Mouse (Mus musculus) midbrain, embryonic 10.5 days (tissue): ENCODE results near the gene Selenoh. TPM values are rescaled to one million over a fixed set of nuclear protein-coding genes. Genes with fewer than 3 reads are reported as not detected.
A peak's percentile ranks its signal among the peaks of the same experiment; 100 is the strongest.

ENCODE experiments used
- DNase-seq: peaks from one replicate; pipeline ENCODE4 v3.0.0-alpha.2; 2017; ENCODE audit warnings: low spot score
- H3K27ac ChIP-seq: fragments of 300-500 bp; sonication (generic); replicated peaks from 2 replicates; pipeline ENCODE4 v1.5.1; 2016; ENCODE audit warnings: mild to moderate bottlenecking
- H3K27me3 ChIP-seq: fragments of 300-500 bp; sonication (generic); 2 replicates; pipeline ENCODE4 v1.6.1; 2016; ENCODE audit warnings: low read depth, mild to moderate bottlenecking; ENCODE audit not compliant: poor library complexity, severe bottlenecking
- H3K36me3 ChIP-seq: fragments of 300-500 bp; sonication (generic); 2 replicates; pipeline ENCODE4 v1.6.1; 2016; ENCODE audit warnings: mild to moderate bottlenecking, moderate library complexity
- H3K4me1 ChIP-seq: fragments of 300-500 bp; sonication (generic); 2 replicates; pipeline ENCODE4 v1.6.1; 2016
- H3K4me3 ChIP-seq: fragments of 300-500 bp; sonication (generic); 2 replicates; pipeline ENCODE4 v1.5.1; 2016; ENCODE audit warnings: mild to moderate bottlenecking, moderate library complexity
- H3K9me3 ChIP-seq: fragments of 300-500 bp; sonication (generic); replicated peaks from 2 replicates; pipeline ENCODE4 v1.6.1; 2016; ENCODE audit warnings: mild to moderate bottlenecking
- WGBS: fragments of 180-500 bp; shearing (Covaris S2); methylation state at CpG from one replicate; pipeline ENCODE4 v1.1.7; 2016; 5-methylcytosine and 5-hydroxymethylcytosine counted together
- polyA plus RNA-seq: library from polyadenylated mRNA; unstranded; fragments of >200 nt; fragmentation: Nextera tagmentation; extraction: Ambion mirVana; gene quantifications from 2 replicates; pipeline ENCODE4 v1.2.1, GENCODE M21; 2016

The Selenoh gene
- polyA plus RNA-seq, 1 experiment from 2014 or later, result 545 TPM

DNA sequence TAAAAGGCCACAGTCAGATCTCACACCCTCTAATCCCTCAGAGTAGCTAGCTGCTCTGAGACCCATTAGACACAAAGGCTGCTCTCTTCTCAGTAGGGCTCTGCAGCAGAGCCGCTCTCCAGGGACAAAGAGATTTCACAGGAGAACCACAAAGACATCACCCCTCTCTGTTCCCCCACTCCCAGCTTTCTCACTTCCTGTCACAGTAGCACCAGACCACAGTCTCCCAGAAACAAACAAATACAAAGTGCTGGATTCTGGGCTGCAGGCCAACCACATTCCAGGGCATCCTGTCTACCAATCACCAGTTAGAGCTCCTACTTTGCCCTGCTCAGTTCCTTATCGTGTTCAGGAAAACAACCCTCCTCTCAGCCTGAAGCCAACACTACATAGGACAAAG, 35.0 kb downstream of the Selenoh start:
- Histone ChIP-seq H3K27me3 (no peaks in the 10 kb centered on the region), H3K27ac (peak overlapping the region; percentile 83), H3K4me3 (peak overlapping the region; percentile 29; the same call in 1 of the 2 replicates), H3K9me3 (no peaks in the 10 kb centered on the region), H3K36me3 (0 out of 2 replicates have a peak, but pooled peaks cover 7% of the 10 kb centered on the region), H3K4me1 (peaks cover 64% of the 10 kb centered on the region)
- 3% methylated on average over 2 of the region's 2 CpGs for WGBS
- peak; percentile 66 for DNase-seq

DNA sequence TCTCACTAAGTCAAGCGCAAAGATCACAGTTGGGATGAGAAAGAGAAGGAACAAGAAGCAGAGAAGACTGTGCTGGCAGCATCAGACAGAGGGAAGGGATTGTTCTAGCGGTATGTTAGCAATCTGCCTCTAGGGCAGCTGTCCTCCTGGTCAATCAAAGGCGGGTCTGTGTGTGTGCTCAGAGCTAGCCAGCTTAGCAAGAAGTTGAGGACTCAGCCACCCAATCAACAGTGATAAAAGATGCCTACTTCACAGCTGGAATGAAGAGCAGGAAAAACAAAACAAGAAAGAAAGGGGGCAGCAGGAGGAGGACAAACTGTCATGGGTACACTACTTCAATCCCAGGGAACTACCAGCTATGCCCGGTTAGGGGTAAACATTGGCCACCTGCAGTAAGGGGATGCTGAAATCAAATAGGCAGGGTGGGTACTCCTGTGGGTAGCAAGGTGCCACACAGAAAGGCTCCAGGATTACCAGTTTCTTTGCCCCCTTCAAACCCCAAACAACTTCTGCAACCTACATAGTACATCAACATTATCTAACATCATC, 35.6 kb downstream of the Selenoh start:
- Histone ChIP-seq H3K9me3 (no peaks in the 10 kb centered on the region), H3K27ac (peak overlapping the region; percentile 83), H3K4me3 (peak overlapping the region; percentile 29; the same call in 1 of the 2 replicates), H3K4me1 (peaks cover 64% of the 10 kb centered on the region), H3K27me3 (no peaks in the 10 kb centered on the region), H3K36me3 (0 out of 2 replicates have a peak, but pooled peaks cover 6% of the 10 kb centered on the region)
- DNase-seq, result no peak
- WGBS, result 23% methylated on average over 4 of the region's 4 CpGs

DNA sequence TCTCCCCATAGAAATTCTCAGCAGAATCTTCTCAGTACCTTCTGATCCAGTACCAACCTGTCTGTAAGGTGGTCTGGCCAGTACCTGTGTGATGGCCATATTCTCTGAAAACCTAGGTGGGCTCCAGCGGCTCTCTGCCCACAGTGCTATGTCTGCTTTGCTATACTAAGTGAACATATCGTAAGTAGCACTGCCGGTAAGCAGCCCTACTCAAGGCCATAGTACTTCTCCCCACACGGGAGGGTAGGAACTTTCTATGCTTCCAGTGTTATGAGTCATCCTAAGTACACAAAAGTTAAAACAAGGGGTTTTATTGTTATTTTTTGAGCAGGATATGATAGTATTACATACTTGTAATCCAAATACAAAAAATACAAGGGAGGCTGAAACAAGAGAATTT, 36.6 kb downstream of the Selenoh start:
- Histone ChIP-seq H3K27ac (peak overlapping the region; percentile 83), H3K9me3 (no peaks in the 10 kb centered on the region), H3K36me3 (0 out of 2 replicates have a peak, but pooled peaks cover 10% of the 10 kb centered on the region), H3K4me1 (peaks cover 61% of the 10 kb centered on the region), H3K4me3 (no peak overlapping the region), H3K27me3 (no peaks in the 10 kb centered on the region)
- 86% methylated on average over 4 of the region's 4 CpGs for WGBS
- DNase-seq, result no peak

DNA sequence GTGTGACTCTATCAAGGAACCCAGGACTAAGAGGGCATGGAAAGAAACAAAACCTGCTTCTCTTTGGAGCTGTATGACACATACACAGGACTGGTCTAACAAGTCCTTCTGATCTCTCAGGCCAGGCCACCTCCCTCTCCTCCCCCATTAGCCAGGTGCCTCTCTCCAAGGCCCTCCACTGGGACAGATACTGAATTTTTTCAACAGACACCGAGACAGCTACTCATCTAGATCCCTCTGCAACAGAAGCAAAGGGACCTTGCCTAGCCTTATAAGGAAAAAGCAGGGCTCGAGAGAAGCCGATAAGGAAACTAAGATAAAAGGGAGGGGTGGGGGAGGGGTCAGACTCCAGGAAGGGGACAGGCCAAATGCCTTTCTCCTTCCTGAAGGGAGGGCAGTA, 37.6 kb downstream of the Selenoh start:
- DNase-seq, result no peak
- no peak overlapping the region for H3K4me3 ChIP-seq
- WGBS, result 4% methylated on average over 3 of the region's 3 CpGs
- H3K4me1 ChIP-seq, result peaks cover 51% of the 10 kb centered on the region
- no peaks in the 10 kb centered on the region for H3K27me3 ChIP-seq
- H3K9me3 ChIP-seq, result no peaks in the 10 kb centered on the region
- H3K27ac ChIP-seq, result peak overlapping the region; percentile 43; the same call in 1 of the 2 replicates
- H3K36me3 ChIP-seq, result 0 out of 2 replicates have a peak, but pooled peaks cover 10% of the 10 kb centered on the region

DNA sequence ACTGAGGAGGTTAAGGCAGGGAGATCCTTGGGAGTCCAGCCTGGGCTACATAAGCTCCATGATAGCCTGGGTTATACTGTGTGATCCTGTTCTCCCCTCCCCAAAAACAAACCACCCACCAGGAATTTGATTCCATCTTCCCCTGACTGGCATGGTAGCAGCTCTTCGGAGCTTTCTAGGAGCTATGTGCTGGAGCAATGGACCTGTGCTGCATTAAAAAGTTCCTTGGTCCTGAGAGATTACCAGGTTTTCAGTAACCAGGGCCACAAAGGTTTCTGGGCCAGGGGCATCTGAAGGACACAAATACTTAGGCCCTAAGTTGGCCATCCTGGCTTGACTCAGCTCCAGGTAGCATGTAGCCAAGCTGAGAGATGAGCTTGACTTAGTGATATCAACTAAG, 38.6 kb downstream of the Selenoh start:
- 96% methylated on average over 1 of the region's 1 CpGs for WGBS
- Histone ChIP-seq H3K4me1 (peaks cover 49% of the 10 kb centered on the region), H3K27ac (no peak overlapping the region), H3K36me3 (0 out of 2 replicates have a peak, but pooled peaks cover 10% of the 10 kb centered on the region), H3K27me3 (no peaks in the 10 kb centered on the region), H3K9me3 (no peaks in the 10 kb centered on the region), H3K4me3 (no peak overlapping the region)
- DNase-seq, result no peak

DNA sequence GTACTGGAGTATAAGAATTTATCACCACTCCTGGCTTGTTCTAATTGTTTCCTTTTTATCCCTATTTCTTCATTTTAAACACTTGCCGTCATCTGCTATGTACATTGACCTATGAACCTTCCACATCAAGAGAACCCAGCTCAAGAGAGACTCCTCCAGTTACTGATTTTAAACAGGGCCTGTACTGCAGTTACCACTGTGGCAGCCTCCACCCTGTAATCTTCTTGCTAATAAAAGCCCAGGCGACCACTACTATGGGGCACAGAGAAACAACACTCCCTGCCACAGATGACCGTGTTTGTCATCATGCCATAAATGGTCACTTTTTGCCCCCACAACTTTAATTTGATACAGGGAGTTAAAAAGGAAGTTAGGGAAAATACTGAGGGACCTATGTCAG, 43.5 kb downstream of the Selenoh start:
- DNase-seq, result no peak
- 73% methylated on average over 3 of the region's 3 CpGs for WGBS
- no peak overlapping the region for H3K27ac ChIP-seq

DNA sequence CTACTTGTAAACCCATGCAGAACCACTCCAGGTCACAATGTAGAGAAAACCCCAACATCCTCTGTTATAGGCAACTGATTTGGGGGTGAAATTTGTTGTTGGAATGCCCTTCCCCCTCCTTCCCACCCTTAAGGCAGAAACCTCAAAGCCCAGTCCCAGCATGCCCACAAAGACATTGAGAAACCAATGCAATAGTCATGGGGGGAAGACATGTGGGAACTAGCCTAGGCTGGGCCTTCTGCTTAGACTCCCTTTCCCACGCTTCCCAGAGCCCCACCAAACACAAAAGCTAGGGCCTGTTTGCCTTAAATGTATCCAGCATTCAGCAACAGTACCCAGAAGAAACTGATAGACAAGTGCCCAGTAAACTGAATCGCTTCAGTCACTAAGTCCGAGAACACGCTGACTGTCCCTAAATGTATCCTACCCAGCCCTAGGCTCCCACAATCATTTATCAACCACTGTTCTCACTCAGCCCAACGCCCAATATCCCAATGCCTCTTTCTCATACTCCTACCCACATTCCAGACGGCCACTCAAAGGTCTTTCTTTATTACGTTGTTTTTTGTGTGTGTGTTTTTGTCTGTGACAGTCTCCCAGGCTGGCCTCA, 44.1 kb downstream of the Selenoh start:
- peaks cover 8% of the 10 kb centered on the region for H3K4me1 ChIP-seq
- no peaks in the 10 kb centered on the region for H3K9me3 ChIP-seq
- no peak overlapping the region for H3K4me3 ChIP-seq
- 84% methylated on average over 7 of the region's 7 CpGs for WGBS
- H3K36me3 ChIP-seq, result peaks cover 31% of the 10 kb centered on the region
- no peaks in the 10 kb centered on the region for H3K27me3 ChIP-seq
- no peak overlapping the region for H3K27ac ChIP-seq
- DNase-seq, result no peak

More for the DNA sequence above, 43.5 kb downstream of the Selenoh start:
- Histone ChIP-seq H3K27me3 (no peaks in the 10 kb centered on the region), H3K36me3 (peaks cover 29% of the 10 kb centered on the region), H3K4me1 (peaks cover 8% of the 10 kb centered on the region), H3K9me3 (no peaks in the 10 kb centered on the region), H3K4me3 (no peak overlapping the region)

DNA sequence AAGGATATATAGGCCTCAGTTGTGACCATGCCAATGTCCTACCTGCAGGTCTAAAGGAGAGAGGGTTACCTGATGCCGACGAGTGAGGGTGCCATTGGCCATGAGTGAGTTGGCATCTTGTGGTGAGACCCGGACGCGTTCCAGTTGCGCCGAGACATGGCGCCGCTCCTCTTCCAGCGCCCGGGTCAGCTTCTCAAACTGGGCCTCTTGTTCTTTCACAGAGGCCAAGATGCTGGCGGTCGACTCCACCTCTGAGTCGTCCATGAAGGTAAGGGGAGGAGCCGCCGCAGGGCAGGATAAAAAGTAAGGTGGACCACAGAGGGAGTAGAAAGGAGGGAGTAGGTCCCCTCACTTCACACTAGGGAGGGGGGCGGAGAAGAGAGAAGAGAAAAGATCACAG, 46.4 kb downstream of the Selenoh start:
- Histone ChIP-seq H3K9me3 (no peaks in the 10 kb centered on the region), H3K4me3 (no peak overlapping the region), H3K27ac (no peak overlapping the region), H3K27me3 (no peaks in the 10 kb centered on the region), H3K36me3 (peaks cover 50% of the 10 kb centered on the region), H3K4me1 (peaks cover 8% of the 10 kb centered on the region)
- WGBS, result 92% methylated on average over 17 of the region's 17 CpGs
- no peak for DNase-seq

DNA sequence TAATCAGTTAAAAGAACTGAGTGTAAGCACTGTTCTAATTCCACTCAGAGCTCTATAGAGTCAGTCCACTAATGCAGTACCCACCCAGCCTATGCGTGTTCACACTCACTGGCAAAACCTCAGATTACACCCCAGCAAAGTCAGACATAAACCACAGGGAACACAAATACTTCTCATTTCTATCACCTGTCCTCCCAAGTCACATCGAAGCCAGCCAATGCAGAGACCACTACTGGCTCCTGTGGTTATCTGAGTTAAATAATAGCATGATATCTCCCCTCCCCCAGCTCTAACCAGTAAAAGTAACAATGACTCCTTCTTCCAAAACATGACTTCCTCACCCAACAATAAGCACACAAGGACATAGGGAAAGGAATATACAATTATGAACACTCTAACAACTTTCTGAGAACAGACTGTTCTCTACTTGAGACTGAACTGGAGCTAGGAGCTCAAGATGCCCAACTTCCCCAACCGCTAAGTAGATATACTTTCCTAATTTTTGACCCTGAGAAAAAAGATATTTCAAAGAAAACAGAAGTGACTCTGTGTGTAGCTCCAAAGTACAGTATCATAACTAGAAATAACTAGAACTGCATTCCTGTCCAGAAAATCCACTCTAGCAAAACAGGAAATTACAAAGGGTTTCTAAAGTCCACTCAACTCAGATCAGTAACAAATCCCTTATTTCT, 47.0 kb downstream of the Selenoh start:
- H3K4me1 ChIP-seq, result peaks cover 8% of the 10 kb centered on the region
- H3K27me3 ChIP-seq, result no peaks in the 10 kb centered on the region
- WGBS, result 92% methylated on average over 3 of the region's 3 CpGs
- H3K27ac ChIP-seq, result no peak overlapping the region
- H3K4me3 ChIP-seq, result no peak overlapping the region
- DNase-seq, result no peak
- no peaks in the 10 kb centered on the region for H3K9me3 ChIP-seq
- H3K36me3 ChIP-seq, result peaks cover 54% of the 10 kb centered on the region

DNA sequence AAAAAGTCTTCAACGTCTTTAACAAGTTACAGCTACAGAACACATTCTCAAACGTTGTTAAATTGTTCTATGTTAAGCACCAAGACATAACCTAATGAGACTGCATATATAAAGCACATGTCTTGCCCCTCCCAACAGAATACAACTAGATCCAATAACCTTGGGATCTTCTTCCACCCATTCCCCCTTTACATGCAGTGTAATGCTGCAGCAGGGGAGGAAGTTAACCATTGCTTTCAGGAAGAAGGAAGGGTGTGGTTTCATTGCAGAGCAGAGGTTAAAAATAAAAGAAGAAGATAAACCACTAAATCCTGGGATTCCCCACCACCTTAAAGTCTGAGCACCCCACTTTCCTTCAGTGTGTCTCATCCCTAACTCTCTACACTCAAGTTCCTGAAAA, 47.9 kb downstream of the Selenoh start:
- H3K4me1 ChIP-seq, result peaks cover 7% of the 10 kb centered on the region
- no peak for DNase-seq
- no peak overlapping the region for H3K27ac ChIP-seq
- peaks cover 58% of the 10 kb centered on the region for H3K36me3 ChIP-seq
- H3K27me3 ChIP-seq, result no peaks in the 10 kb centered on the region
- 87% methylated on average over 2 of the region's 2 CpGs for WGBS
- no peak overlapping the region for H3K4me3 ChIP-seq
- no peaks in the 10 kb centered on the region for H3K9me3 ChIP-seq

DNA sequence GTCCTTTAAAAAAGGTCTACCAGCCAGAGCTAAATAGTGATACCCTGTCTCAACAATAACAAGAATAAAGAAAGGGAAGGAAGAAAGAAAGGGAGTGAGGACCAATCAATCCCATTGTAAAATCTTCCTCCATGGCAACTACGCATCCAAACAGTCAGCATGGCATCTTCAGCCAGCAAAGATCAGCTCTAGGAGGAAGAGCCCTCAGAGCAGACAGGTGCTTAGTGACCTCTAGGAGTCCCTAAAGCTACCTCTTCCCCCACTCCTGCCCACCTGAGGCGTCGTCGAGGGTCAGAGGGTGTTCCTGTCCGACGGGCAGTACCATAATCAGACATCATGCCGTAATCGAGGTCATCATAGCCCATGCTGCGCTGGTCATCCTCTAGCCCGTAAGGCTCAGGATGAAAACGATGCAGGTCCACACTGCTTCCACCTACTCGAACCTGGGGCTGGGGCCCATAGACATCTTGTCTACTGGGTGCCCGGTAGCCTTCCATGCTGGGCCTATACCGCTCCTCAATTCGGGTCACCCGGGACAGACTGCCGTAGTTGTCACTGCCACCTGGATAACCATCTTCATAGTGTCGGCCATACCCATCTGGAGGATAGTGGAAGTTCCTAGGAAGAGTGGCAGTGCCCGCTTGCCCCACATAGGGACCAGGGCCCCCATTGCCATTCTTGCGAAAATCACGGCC, 50.8 kb downstream of the Selenoh start:
- no peak for DNase-seq
- Histone ChIP-seq H3K9me3 (no peaks in the 10 kb centered on the region), H3K4me3 (no peak overlapping the region), H3K36me3 (peaks cover 86% of the 10 kb centered on the region), H3K27me3 (no peaks in the 10 kb centered on the region), H3K4me1 (no peaks in the 10 kb centered on the region), H3K27ac (no peak overlapping the region)
- WGBS, result 96% methylated on average over 21 of the region's 21 CpGs
